Mouse (Mus musculus) kidney, adult 2 months (tissue): ENCODE results near the gene Mertk. TPM values are rescaled to one million over a fixed set of nuclear protein-coding genes. Genes with fewer than 3 reads are reported as not detected.

Source experiments
- DNase-seq: peaks from one replicate; pipeline ENCODE4 v3.0.0; 2021
- H3K27ac ChIP-seq: fragments of 200-500 bp; 2 replicates; pipeline ENCODE4 v1.5.1; 2012; ENCODE audit warnings: low read depth, low read length, control low read depth, inconsistent platforms; ENCODE audit not compliant: insufficient read depth
- H3K27me3 ChIP-seq: fragments of 200-500 bp; replicated peaks from 2 replicates; pipeline ENCODE4 v1.6.1; 2012; ENCODE audit warnings: mild to moderate bottlenecking, moderate library complexity, low read length, inconsistent platforms; ENCODE audit not compliant: control insufficient read depth, insufficient read depth
- H3K36me3 ChIP-seq: fragments of 200-500 bp; 2 replicates; pipeline ENCODE4 v1.6.1; 2012; ENCODE audit warnings: mild to moderate bottlenecking, moderate library complexity, low read length, inconsistent platforms; ENCODE audit not compliant: control insufficient read depth, insufficient read depth
- H3K4me1 ChIP-seq: fragments of 200-500 bp; 2 replicates; pipeline ENCODE4 v1.6.1; 2011; ENCODE audit warnings: low read length; ENCODE audit not compliant: control insufficient read depth, insufficient read depth
- H3K4me3 ChIP-seq: fragments of 200-500 bp; 2 replicates; pipeline ENCODE4 v1.5.1; 2011; ENCODE audit warnings: mild to moderate bottlenecking, low read depth, low read length, control low read depth; ENCODE audit not compliant: insufficient read depth
- CTCF ChIP-seq: fragments of 200-500 bp; conservative IDR thresholded peaks from 2 replicates; pipeline ENCODE4 v1.5.1; 2011; ENCODE audit warnings: low read depth, mild to moderate bottlenecking, control low read depth, low read length, moderate library complexity, mixed read lengths; ENCODE audit not compliant: insufficient read depth, insufficient read length
- POLR2A ChIP-seq: fragments of 200-500 bp; IDR thresholded peaks from one replicate; pipeline ENCODE4 v1.6.1; 2011; ENCODE audit warnings: low read depth, low read length, control low read depth
- WGBS: fragments of 180-500 bp; shearing (Covaris S2); methylation state at CpG from one replicate; pipeline ENCODE4 v1.1.7; 2018; 5-methylcytosine and 5-hydroxymethylcytosine counted together
- polyA plus RNA-seq: library from polyadenylated mRNA; depleted of rRNA; stranded (reverse); fragments of >200 nt; gene quantifications from 2 replicates; pipeline ENCODE4 v1.2.3, GENCODE M21; 2012

The Mertk gene
- polyA plus RNA-seq, 1 experiment: 13.3 TPM

- Histone ChIP-seq H3K27ac (no peak overlapping the region), H3K4me3 (no peak overlapping the region), H3K4me1 (peaks cover 10% of the 10 kb centered on the region; the same call in 1 of the 2 replicates), H3K36me3 (no peaks in the 10 kb centered on the region), H3K27me3 (no peaks in the 10 kb centered on the region)
- 74% methylated on average over 5 of the region's 5 CpGs for WGBS
- DNase-seq: no peak
- TF ChIP-seq CTCF (no peak), POLR2A (no peak)
These were observed 23.5 kb downstream of the Mertk start for GRCm38 (mm10) chr2:128722106-128722710.

- no peaks in the 10 kb centered on the region for H3K27me3 ChIP-seq
- H3K27ac ChIP-seq: no peak overlapping the region
- H3K36me3 ChIP-seq: no peaks in the 10 kb centered on the region; the same call in 1 of the 2 replicates
- no peak for DNase-seq
- 75% methylated on average over 5 of the region's 5 CpGs for WGBS
- TF ChIP-seq POLR2A: no peak
- no peak for TF ChIP-seq CTCF
- peaks cover 7% of the 10 kb centered on the region; the same call in 1 of the 2 replicates for H3K4me1 ChIP-seq
- H3K4me3 ChIP-seq: no peak overlapping the region
These were observed 27.3 kb downstream of the Mertk start for GRCm38 (mm10) chr2:128726067-128726466.

DNA sequence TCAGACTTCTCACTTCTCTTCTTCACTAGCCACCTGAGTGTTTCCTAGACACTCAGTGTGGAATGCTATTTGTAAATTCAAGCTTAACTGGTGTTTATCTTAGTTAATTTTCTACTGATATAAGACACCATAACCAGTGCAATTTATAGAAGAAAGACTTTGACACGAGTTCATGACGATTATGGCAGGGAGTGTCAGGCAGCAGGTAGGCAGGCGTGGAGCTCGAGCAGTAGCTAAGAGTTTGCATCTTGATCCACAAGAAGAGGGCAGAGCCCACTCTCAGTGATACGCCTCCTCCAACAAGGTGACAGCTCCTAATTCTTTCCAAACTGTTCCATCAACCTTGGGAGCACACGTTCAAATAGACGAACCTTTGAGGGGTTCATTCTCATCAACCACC lies 27.9 kb downstream of the Mertk start:
- WGBS: 61% methylated on average over 7 of the region's 7 CpGs
- H3K27me3 ChIP-seq: no peaks in the 10 kb centered on the region
- H3K4me1 ChIP-seq: peaks cover 7% of the 10 kb centered on the region; the same call in 1 of the 2 replicates
- no peak for DNase-seq
- H3K4me3 ChIP-seq: no peak overlapping the region
- no peaks in the 10 kb centered on the region; the same call in 1 of the 2 replicates for H3K36me3 ChIP-seq
- H3K27ac ChIP-seq: no peak overlapping the region
- no peak for TF ChIP-seq POLR2A
- TF ChIP-seq CTCF: no peak

GRCm38 (mm10) chr2:128727552-128727951 lies 28.8 kb downstream of the Mertk start:
- H3K36me3 ChIP-seq: no peaks in the 10 kb centered on the region; the same call in 1 of the 2 replicates
- 58% methylated on average over 3 of the region's 3 CpGs for WGBS
- no peak overlapping the region for H3K27ac ChIP-seq
- H3K27me3 ChIP-seq: no peaks in the 10 kb centered on the region
- H3K4me3 ChIP-seq: no peak overlapping the region
- H3K4me1 ChIP-seq: peaks cover 5% of the 10 kb centered on the region; the same call in 1 of the 2 replicates
- no peak for DNase-seq
- no peak for TF ChIP-seq POLR2A
- no peak for TF ChIP-seq CTCF

GRCm38 (mm10) chr2:128728066-128728465 lies 29.3 kb downstream of the Mertk start:
- peak; percentile 74 for DNase-seq
- Histone ChIP-seq H3K27me3 (no peaks in the 10 kb centered on the region), H3K4me1 (peaks cover 5% of the 10 kb centered on the region; the same call in 1 of the 2 replicates), H3K36me3 (no peaks in the 10 kb centered on the region; the same call in 1 of the 2 replicates), H3K4me3 (no peak overlapping the region), H3K27ac (no peak overlapping the region)
- 59% methylated on average over 4 of the region's 4 CpGs for WGBS
- TF ChIP-seq CTCF (no peak), POLR2A (no peak)

DNA sequence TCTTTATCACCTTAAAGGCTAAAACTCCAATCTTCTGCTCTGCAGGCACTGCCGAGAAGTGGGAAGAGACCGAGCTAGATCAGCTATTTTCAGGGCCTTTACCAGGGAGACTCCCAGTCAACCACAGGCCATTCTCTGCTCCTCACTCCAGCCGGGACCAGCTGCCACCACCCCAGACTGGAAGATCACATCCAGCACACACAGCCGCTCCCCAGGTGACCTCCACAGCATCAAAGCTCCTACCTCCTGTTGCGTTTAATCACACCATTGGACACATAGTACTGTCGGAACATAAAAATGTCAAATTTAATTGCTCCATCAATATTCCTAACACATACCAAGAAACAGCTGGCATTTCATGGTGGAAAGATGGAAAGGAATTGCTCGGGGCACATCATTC lies 30.4 kb downstream of the Mertk start:
- no peak for TF ChIP-seq POLR2A
- Histone ChIP-seq H3K36me3 (no peaks in the 10 kb centered on the region; the same call in 1 of the 2 replicates), H3K4me3 (no peak overlapping the region), H3K27me3 (no peaks in the 10 kb centered on the region), H3K4me1 (peaks cover 5% of the 10 kb centered on the region; the same call in 1 of the 2 replicates), H3K27ac (no peak overlapping the region)
- 66% methylated on average over 7 of the region's 7 CpGs for WGBS
- DNase-seq: no peak

DNA sequence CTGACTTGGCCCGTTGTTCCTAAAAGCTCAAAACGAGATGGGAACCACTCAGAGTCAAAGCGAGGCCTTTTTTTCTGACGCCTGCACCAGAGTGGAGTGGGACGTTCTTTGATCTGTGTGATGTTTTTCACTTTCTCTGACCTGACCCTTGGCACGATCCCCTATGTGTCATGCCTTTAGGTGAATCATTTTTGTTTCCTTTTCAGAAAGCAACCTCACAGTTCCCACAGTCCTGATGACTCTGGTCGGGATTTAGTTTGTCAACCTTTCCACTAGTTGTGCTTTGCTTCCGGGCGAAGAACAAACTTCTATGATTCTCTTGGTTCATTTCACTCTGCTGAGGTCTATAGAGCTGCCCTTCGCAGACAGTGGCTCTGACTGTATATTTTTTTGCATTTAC lies 32.8 kb downstream of the Mertk start:
- Histone ChIP-seq H3K4me3 (no peak overlapping the region), H3K4me1 (peaks cover 5% of the 10 kb centered on the region; the same call in 1 of the 2 replicates), H3K36me3 (no peaks in the 10 kb centered on the region; the same call in 1 of the 2 replicates), H3K27me3 (no peaks in the 10 kb centered on the region), H3K27ac (no peak overlapping the region)
- TF ChIP-seq POLR2A: no peak
- no peak for TF ChIP-seq CTCF
- WGBS: 62% methylated on average over 10 of the region's 10 CpGs
- no peak for DNase-seq
